Mouse (Mus musculus) liver, embryonic 11.5 days (tissue): Measurements from ENCODE around the gene Ecsit. TPM values are rescaled to one million over a fixed set of nuclear protein-coding genes. Genes with fewer than 3 reads are reported as not detected.
A peak's percentile ranks its signal among the peaks of the same experiment; 100 is the strongest.

ENCODE experiments used
- ATAC-seq: fragments of 200-750 bp; cut with Nextera tagmentation; replicated peaks from 2 replicates; pipeline ENCODE4 v1.8.0; 2017; ENCODE audit warnings: moderate number of reproducible peaks, mild to moderate bottlenecking, moderate TSS enrichment, moderate library complexity; ENCODE audit not compliant: low FRiP score
- DNase-seq: peaks from one replicate; pipeline ENCODE4 v3.0.0-alpha.2; 2017; ENCODE audit warnings: low spot score
- H3K27ac ChIP-seq: fragments of 300-500 bp; sonication (generic); 2 replicates; pipeline ENCODE4 v1.5.1; 2014; ENCODE audit warnings: mild to moderate bottlenecking, low read depth, low read length, control low read depth
- H3K27me3 ChIP-seq: fragments of 300-500 bp; sonication (generic); replicated peaks from 2 replicates; pipeline ENCODE4 v1.6.1; 2014; ENCODE audit warnings: low read length, mixed read lengths; ENCODE audit not compliant: control insufficient read depth, insufficient read depth
- H3K36me3 ChIP-seq: fragments of 300-500 bp; sonication (generic); 2 replicates; pipeline ENCODE4 v1.6.1; 2014; ENCODE audit warnings: mild to moderate bottlenecking, low read length, moderate library complexity, mixed read lengths; ENCODE audit not compliant: control insufficient read depth, insufficient read depth
- H3K4me1 ChIP-seq: fragments of 300-500 bp; sonication (generic); replicated peaks from 2 replicates; pipeline ENCODE4 v1.6.1; 2014; ENCODE audit warnings: low read length, mixed read lengths; ENCODE audit not compliant: control insufficient read depth, insufficient read depth
- H3K4me2 ChIP-seq: fragments of 300-500 bp; sonication (generic); 2 replicates; pipeline ENCODE4 v1.6.1; 2014; ENCODE audit warnings: mild to moderate bottlenecking, control low read depth, moderate library complexity
- H3K4me3 ChIP-seq: fragments of 300-500 bp; sonication (generic); 2 replicates; pipeline ENCODE4 v1.5.1; 2014; ENCODE audit warnings: low read depth, low read length, control low read depth
- H3K9ac ChIP-seq: fragments of 300-500 bp; sonication (generic); 2 replicates; pipeline ENCODE4 v1.6.1; 2014; ENCODE audit warnings: low read depth, low read length, control low read depth
- H3K9me3 ChIP-seq: fragments of 300-500 bp; sonication (generic); 2 replicates; pipeline ENCODE4 v1.6.1; 2016; ENCODE audit warnings: low read length, inconsistent platforms, mixed read lengths; ENCODE audit not compliant: control insufficient read depth
- WGBS: fragments of 180-500 bp; shearing (Covaris S2); extraction: QIAGEN DNeasy Blood & Tissue Kit; methylation state at CpG from one replicate; pipeline ENCODE4 v1.1.7; 2014; 5-methylcytosine and 5-hydroxymethylcytosine counted together
- polyA plus RNA-seq: library from polyadenylated mRNA; unstranded; fragments of >200 nt; fragmentation: Nextera tagmentation; extraction: Ambion mirVana; gene quantifications from 2 replicates; pipeline ENCODE4 v1.2.1, GENCODE M21; 2014

The Ecsit gene
- polyA plus RNA-seq, 1 experiment from 2014 or later, result 55.1 TPM

DNA sequence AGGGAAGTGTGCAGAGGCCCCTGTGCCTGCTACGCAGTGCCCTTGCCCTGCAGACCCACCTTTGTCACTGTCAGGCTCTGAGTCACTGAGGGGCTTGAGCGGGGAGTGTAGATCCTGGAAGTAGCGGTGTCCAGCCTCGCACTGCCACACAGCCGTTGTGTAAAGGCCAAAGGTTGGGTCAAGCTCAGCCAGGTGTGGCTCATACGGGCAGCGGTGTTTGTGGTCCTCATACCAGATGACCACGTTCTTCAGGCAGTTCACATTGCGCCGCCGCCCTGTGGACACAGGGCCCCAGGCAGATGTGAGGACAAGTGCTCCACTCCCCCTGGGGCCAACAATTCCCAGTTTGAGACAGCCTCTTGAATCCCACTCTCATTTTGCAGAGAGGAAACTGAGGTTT is 19.6 kb downstream of the Ecsit start:
- Histone ChIP-seq H3K27ac (0 out of 2 replicates have a peak overlapping the region, but pooled peaks have one; percentile 19), H3K27me3 (no peaks in the 10 kb centered on the region), H3K4me2 (no peak overlapping the region), H3K36me3 (peaks cover 22% of the 10 kb centered on the region), H3K9me3 (no peaks in the 10 kb centered on the region), H3K9ac (no peak overlapping the region), H3K4me3 (no peak overlapping the region), H3K4me1 (peaks cover 3% of the 10 kb centered on the region)
- 82% methylated on average over 11 of the region's 11 CpGs for WGBS
- ATAC-seq (0 out of 2 replicates have a peak, but pooled peaks have one; percentile 17), DNase-seq (no peak)

DNA sequence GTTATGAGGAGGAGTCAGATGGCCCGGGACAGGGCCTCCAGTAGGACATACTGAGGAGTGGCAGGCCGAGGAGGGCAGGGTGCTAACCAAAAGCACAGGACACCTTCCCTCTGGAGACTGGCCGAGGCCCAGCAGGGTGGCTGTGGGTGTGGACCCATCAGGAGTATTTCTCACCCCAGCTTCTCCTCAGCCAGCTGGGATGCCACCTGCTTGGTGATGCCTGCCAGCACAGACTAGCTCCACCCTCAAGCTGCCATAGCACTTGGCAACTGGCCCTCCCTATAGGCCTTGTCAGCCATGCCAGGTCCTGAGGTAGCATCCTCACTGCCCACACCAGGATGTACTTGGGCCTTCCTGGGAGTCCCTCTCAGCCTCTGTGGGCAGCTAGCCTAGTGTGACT is 20.9 kb downstream of the Ecsit start:
- H3K36me3 ChIP-seq, result peaks cover 25% of the 10 kb centered on the region
- no peaks in the 10 kb centered on the region; the same call in 1 of the 2 replicates for H3K4me1 ChIP-seq
- H3K4me3 ChIP-seq, result no peak overlapping the region
- H3K4me2 ChIP-seq, result no peak overlapping the region
- H3K9me3 ChIP-seq, result no peaks in the 10 kb centered on the region
- ATAC-seq (no peak), DNase-seq (no peak)
- no peak overlapping the region for H3K27ac ChIP-seq
- H3K27me3 ChIP-seq, result no peaks in the 10 kb centered on the region
- no peak overlapping the region for H3K9ac ChIP-seq
- WGBS, result 81% methylated on average over 3 of the region's 3 CpGs

DNA sequence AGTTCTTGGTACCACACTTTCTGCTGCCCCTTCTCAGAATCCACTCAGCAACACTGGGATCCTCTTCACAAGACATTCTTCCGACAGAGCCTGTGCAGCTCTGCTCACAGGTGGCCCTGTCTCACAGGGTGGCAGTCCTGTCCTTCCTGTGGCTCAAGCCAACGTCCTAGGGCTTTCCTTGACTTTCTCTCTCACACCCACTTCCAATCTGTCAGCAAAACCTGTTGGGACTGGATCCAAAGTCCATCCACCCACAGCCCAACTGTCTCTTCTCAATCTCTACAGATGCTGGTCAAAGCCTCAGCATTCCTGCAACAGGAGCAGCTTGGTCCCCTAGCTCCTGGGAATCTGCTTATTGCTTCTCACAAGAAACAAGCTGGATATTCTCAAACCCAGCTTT is 23.9 kb downstream of the Ecsit start:
- Histone ChIP-seq H3K36me3 (peaks cover 29% of the 10 kb centered on the region), H3K27me3 (no peaks in the 10 kb centered on the region), H3K27ac (no peak overlapping the region), H3K4me3 (no peak overlapping the region), H3K4me1 (no peaks in the 10 kb centered on the region; the same call in 1 of the 2 replicates), H3K9me3 (no peaks in the 10 kb centered on the region), H3K9ac (no peak overlapping the region), H3K4me2 (no peak overlapping the region)
- DNase-seq (no peak), ATAC-seq (no peak)
- 77% methylated on average over 2 of the region's 2 CpGs for WGBS

DNA sequence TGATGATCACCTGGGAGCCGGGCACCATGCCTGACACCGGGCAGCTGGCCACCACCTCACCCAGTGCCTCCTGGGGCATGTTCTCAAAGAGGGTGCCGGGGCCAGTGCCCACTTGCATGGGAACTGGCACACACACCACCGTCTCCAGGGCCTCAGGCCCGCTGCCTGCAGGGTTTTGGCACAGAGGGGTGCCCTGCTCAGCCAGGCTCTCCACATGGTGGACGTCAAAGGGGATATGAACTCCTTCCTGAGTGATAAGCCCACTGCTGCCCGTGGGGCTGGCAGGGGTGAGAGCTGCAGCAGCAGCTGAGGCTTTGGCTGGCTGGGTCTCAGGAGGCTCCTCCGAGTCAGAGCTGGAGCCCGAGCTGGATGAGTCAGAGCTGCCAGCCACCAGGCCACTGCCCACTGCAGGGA is 27.2 kb downstream of the Ecsit start:
- H3K27ac ChIP-seq, result no peak overlapping the region
- H3K36me3 ChIP-seq, result peaks cover 11% of the 10 kb centered on the region
- no peak for ATAC-seq
- no peak overlapping the region for H3K4me3 ChIP-seq
- no peak overlapping the region for H3K4me2 ChIP-seq
- peaks cover 2% of the 10 kb centered on the region; the same call in 1 of the 2 replicates for H3K4me1 ChIP-seq
- no peaks in the 10 kb centered on the region for H3K9me3 ChIP-seq
- peaks cover 18% of the 10 kb centered on the region for H3K27me3 ChIP-seq
- DNase-seq, result no peak
- H3K9ac ChIP-seq, result no peak overlapping the region
- WGBS, result 83% methylated on average over 9 of the region's 9 CpGs

DNA sequence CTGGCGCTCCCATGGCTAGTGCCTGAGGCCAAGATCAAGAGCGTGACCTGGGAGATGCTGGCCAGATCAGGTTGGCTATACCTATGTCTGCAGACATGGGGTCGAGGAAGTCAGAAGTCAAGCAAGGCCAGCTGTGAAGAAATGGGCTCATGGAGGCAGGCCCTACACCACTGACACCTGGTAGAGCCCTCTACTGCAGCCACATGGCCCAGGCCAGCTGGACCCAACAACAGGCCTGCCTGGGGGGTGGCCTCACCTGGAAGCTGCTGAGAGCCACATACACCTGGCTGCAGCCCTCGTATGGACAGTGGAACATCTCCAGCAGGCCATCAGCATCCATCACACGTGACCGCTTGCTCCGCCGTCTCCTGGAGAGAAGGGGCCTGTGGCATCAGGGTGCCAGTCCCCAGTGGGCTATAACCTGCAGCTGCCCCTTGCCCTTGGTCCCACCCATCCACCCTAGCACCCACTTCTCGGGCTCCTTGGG is 28.2 kb downstream of the Ecsit start:
- Histone ChIP-seq H3K27me3 (peaks cover 27% of the 10 kb centered on the region), H3K9me3 (no peaks in the 10 kb centered on the region), H3K4me3 (no peak overlapping the region), H3K9ac (no peak overlapping the region), H3K27ac (no peak overlapping the region), H3K4me1 (peaks cover 2% of the 10 kb centered on the region), H3K36me3 (peaks cover 11% of the 10 kb centered on the region), H3K4me2 (no peak overlapping the region)
- ATAC-seq, result no peak
- WGBS, result 90% methylated on average over 9 of the region's 9 CpGs
- no peak for DNase-seq

DNA sequence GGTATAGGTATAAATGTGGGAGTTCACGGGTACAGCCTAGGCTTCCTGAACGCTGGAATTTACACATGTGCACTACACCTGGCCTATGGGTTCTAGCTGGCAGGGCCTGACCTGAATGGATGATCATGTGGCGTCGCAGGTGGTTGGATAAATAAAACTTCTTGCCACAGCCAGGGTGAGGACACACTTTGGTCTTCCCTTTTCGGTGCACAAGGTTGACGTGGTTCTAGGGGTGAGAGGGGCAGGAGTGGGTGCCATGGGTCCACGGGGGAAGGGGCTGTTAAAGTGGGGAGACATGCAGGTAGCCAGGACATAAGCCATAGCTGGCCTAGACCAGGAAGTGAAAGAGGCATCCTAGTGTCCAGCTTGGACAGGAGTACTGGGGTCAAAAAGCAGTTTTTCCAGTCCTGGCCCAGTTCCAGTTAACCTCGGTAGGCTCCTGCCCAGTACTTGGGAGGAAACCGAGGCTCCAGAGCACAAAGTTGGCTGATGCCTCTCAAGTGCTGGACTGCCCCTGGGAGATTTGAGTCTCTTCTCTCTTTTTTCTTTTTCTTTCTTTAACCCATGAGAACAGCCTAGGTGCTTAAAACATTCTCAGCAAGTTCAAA is 28.8 kb downstream of the Ecsit start:
- ATAC-seq (no peak), DNase-seq (no peak)
- H3K9ac ChIP-seq, result no peak overlapping the region
- no peak overlapping the region for H3K27ac ChIP-seq
- no peak overlapping the region for H3K4me3 ChIP-seq
- no peak overlapping the region for H3K4me2 ChIP-seq
- no peaks in the 10 kb centered on the region for H3K9me3 ChIP-seq
- 77% methylated on average over 9 of the region's 9 CpGs for WGBS
- H3K4me1 ChIP-seq, result peaks cover 8% of the 10 kb centered on the region
- H3K27me3 ChIP-seq, result peaks cover 34% of the 10 kb centered on the region
- peaks cover 11% of the 10 kb centered on the region for H3K36me3 ChIP-seq

DNA sequence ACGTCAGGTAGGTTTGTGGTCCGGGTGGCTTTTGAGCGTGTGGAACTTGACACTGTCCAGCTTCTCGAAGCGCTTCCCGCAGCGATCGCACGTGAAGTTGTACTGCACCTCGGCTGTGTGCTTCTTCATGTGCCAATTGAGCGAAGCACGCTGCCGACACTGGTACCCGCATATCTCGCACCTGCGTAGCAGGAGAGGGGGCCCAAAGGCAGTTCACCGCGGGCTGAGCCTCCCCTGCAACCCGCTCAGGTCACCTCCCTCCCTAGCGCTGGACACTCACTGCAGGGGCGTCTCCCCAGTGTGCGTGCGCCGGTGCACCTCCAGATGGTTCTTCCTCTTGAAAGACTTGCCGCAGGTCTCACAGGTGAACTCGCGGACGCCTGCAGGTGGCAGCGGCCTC is 29.5 kb downstream of the Ecsit start:
- H3K36me3 ChIP-seq, result peaks cover 11% of the 10 kb centered on the region
- H3K9ac ChIP-seq, result no peak overlapping the region
- H3K27ac ChIP-seq, result no peak overlapping the region
- WGBS, result 34% methylated on average over 29 of the region's 29 CpGs
- H3K4me2 ChIP-seq, result no peak overlapping the region
- peaks cover 14% of the 10 kb centered on the region for H3K4me1 ChIP-seq
- no peak for DNase-seq
- H3K4me3 ChIP-seq, result no peak overlapping the region
- ATAC-seq, result no peak
- H3K9me3 ChIP-seq, result no peaks in the 10 kb centered on the region
- H3K27me3 ChIP-seq, result peaks cover 41% of the 10 kb centered on the region

DNA sequence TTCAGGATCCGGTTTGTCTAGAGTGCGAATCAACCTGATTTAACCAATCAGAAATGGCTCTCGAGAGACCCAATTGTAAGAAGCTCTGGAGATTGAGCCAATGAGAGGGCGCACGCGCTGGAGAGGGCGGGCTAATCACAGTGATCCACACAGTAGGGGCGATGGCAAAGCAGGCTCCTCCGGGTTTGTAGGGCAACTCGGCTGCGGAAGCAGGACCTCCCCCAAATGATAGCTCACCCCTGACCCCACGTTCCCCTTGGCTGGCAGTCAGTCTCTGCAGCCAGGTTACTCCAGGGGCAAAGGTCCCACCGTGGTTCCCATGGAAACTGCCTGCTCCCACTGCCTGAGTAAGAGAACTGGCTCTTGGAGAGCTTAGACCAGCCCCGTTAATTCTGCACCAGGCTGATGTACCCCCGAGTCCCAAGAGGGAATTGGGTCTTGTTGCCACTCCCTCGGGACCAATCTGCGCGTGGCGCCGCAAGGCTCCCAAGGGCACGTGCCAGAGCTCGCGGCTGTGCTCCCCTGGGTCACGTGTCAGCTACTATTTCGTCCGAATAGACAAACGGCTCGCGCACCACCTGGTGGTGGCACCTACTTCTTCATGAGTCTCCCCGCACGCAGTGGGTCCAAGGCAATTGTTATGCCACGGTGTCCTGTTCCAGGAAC is 30.7 kb downstream of the Ecsit start:
- Histone ChIP-seq H3K9me3 (no peaks in the 10 kb centered on the region), H3K9ac (no peak overlapping the region), H3K36me3 (peaks cover 10% of the 10 kb centered on the region), H3K4me1 (peaks cover 19% of the 10 kb centered on the region), H3K27ac (no peak overlapping the region), H3K27me3 (peaks cover 52% of the 10 kb centered on the region), H3K4me2 (peak overlapping the region; percentile 51), H3K4me3 (0 out of 2 replicates have a peak overlapping the region, but pooled peaks have one; percentile 3)
- 2% methylated on average over 32 of the region's 32 CpGs for WGBS
- peak; percentile 60 for ATAC-seq
- peak; percentile 78 for DNase-seq

DNA sequence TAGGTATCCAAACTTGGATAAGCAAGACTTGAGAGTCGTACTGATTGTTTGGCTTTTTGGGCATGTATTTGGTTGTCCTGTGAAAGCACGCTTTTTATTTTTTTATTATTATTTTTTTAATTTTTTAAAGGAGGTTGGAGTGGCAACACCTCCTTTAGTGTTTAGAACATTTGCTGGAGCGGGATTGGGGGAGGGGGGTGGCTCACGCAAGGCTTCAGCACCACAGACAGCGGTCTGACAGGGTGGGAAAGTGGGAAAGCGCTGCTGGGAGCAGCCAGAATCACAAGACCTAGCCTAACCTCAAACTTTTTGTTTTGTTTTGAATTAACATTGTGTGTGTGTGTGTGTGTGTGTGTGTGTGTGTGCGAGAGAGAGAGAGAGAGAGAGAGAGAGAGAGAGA is 31.6 kb downstream of the Ecsit start:
- H3K4me1 ChIP-seq, result peaks cover 19% of the 10 kb centered on the region
- peaks cover 5% of the 10 kb centered on the region for H3K36me3 ChIP-seq
- H3K9ac ChIP-seq, result no peak overlapping the region
- DNase-seq (no peak), ATAC-seq (no peak)
- H3K4me2 ChIP-seq, result no peak overlapping the region
- peaks cover 58% of the 10 kb centered on the region for H3K27me3 ChIP-seq
- H3K27ac ChIP-seq, result no peak overlapping the region
- H3K9me3 ChIP-seq, result no peaks in the 10 kb centered on the region
- H3K4me3 ChIP-seq, result no peak overlapping the region
- WGBS, result 16% methylated on average over 6 of the region's 7 CpGs
